Mouse (Mus musculus) olfactory bulb, adult 2 months (tissue): ENCODE measurements at regions not wholly inside any gene's neighbourhood (a gene's known extent, or its start where the extent isn't known, plus 50 kb on each side); places are given as distances from the start of the nearest gene placed in this dataset.
"Not testable (repeated sequence)": the region's sequence is repeated elsewhere in the genome, so short reads cannot be mapped to it uniquely, and the experiment has no call there.

Experiments
- H3K27ac ChIP-seq: fragments of 200-500 bp; 2 replicates; pipeline ENCODE4 v1.5.1; 2012; ENCODE audit warnings: low read depth, low read length; ENCODE audit not compliant: insufficient read depth
- H3K4me1 ChIP-seq: fragments of 200-500 bp; 2 replicates; pipeline ENCODE4 v1.6.1; 2012; ENCODE audit warnings: low read length; ENCODE audit not compliant: control insufficient read depth, insufficient read depth
- H3K4me3 ChIP-seq: fragments of 200-500 bp; 2 replicates; pipeline ENCODE4 v1.5.1; 2012; ENCODE audit warnings: mild to moderate bottlenecking, low read depth, low read length, moderate library complexity; ENCODE audit not compliant: insufficient read depth
- CTCF ChIP-seq: fragments of 200-500 bp; IDR thresholded peaks from 2 replicates; pipeline ENCODE4 v1.5.1; 2012; ENCODE audit warnings: low read depth, mild to moderate bottlenecking, low read length, moderate library complexity; ENCODE audit not compliant: insufficient read depth
- POLR2A ChIP-seq: fragments of 200-500 bp; IDR thresholded peaks from 2 replicates; pipeline ENCODE4 v1.6.1; 2012; ENCODE audit warnings: mild to moderate bottlenecking, low read depth, low read length, moderate library complexity; ENCODE audit not compliant: insufficient read depth
- WGBS: fragments of 180-500 bp; shearing (Covaris S2); methylation state at CpG from one replicate; pipeline ENCODE4 v1.1.7; 2018; 5-methylcytosine and 5-hydroxymethylcytosine counted together

- not testable (repeated sequence) for H3K27ac ChIP-seq, H3K4me3 ChIP-seq, H3K4me1 ChIP-seq
- WGBS: 98% methylated on average over 16 of the region's 16 CpGs
Observed at GRCm38 (mm10) chr8:118209301-118209700, 74.2 kb upstream of the Cdh13 start.

- H3K4me3 ChIP-seq: no peak overlapping the region
- 68% methylated on average over 6 of the region's 6 CpGs for WGBS
- H3K4me1 ChIP-seq: no peaks in the 10 kb centered on the region
- no peak overlapping the region for H3K27ac ChIP-seq
- TF ChIP-seq CTCF: no peak
- no peak for TF ChIP-seq POLR2A
Observed at GRCm38 (mm10) chr8:118190866-118191265, 92.7 kb upstream of the Cdh13 start.

- H3K4me1 ChIP-seq: no peaks in the 10 kb centered on the region
- H3K4me3 ChIP-seq: no peak overlapping the region
- no peak overlapping the region for H3K27ac ChIP-seq
- whole genome bisulfite sequencing: 45% methylated on average over 15 of the region's 15 CpGs
- TF ChIP-seq POLR2A (no peak), CTCF (no peak)
Observed at GRCm38 (mm10) chr8:118189226-118189625, 94.3 kb upstream of the Cdh13 start.

- Histone ChIP-seq H3K4me1 (peaks cover 3% of the 10 kb centered on the region; the same call in 1 of the 2 replicates), H3K27ac (no peak overlapping the region), H3K4me3 (no peak overlapping the region)
- TF ChIP-seq CTCF: no peak
- no peak for TF ChIP-seq POLR2A
- 36% methylated on average over 7 of the region's 7 CpGs for WGBS
Observed at GRCm38 (mm10) chr8:118169001-118169413, 114.5 kb upstream of the Cdh13 start.

GRCm38 (mm10) chr8:118162171-118162570, 121.4 kb upstream of the Cdh13 start:
- H3K4me3 ChIP-seq: no peak overlapping the region
- H3K4me1 ChIP-seq: peaks cover 3% of the 10 kb centered on the region; the same call in 1 of the 2 replicates
- 37% methylated on average over 10 of the region's 10 CpGs for WGBS
- H3K27ac ChIP-seq: no peak overlapping the region
- TF ChIP-seq POLR2A: no peak
- TF ChIP-seq CTCF: no peak

- H3K27ac ChIP-seq: no peak overlapping the region
- 42% methylated on average over 10 of the region's 10 CpGs for WGBS
Observed at GRCm38 (mm10) chr8:118147359-118148205, 136.0 kb upstream of the Cdh13 start.

GRCm38 (mm10) chr8:118144546-118144945, 139.0 kb upstream of the Cdh13 start:
- Histone ChIP-seq H3K27ac (no peak overlapping the region), H3K4me1 (no peaks in the 10 kb centered on the region), H3K4me3 (no peak overlapping the region)
- WGBS: 71% methylated on average over 5 of the region's 5 CpGs
- no peak for TF ChIP-seq CTCF
- TF ChIP-seq POLR2A: no peak

More at GRCm38 (mm10) chr8:118147359-118148205, 136.0 kb upstream of the Cdh13 start:
- no peak overlapping the region for H3K4me3 ChIP-seq
- no peaks in the 10 kb centered on the region for H3K4me1 ChIP-seq
- TF ChIP-seq CTCF (no peak), POLR2A (no peak)

- 29% methylated on average over 8 of the region's 8 CpGs for WGBS
- no peaks in the 10 kb centered on the region for H3K4me1 ChIP-seq
Observed at GRCm38 (mm10) chr8:118142311-118142710, 141.2 kb upstream of the Cdh13 start.

GRCm38 (mm10) chr8:118139928-118140327, 143.6 kb upstream of the Cdh13 start:
- Histone ChIP-seq H3K4me3 (no peak overlapping the region), H3K4me1 (0 out of 2 replicates have a peak, but pooled peaks cover 2% of the 10 kb centered on the region), H3K27ac (no peak overlapping the region)
- 77% methylated on average over 6 of the region's 6 CpGs for WGBS
- TF ChIP-seq CTCF: no peak
- TF ChIP-seq POLR2A: no peak

More at GRCm38 (mm10) chr8:118142311-118142710, 141.2 kb upstream of the Cdh13 start:
- no peak overlapping the region for H3K27ac ChIP-seq
- H3K4me3 ChIP-seq: no peak overlapping the region
- no peak for TF ChIP-seq CTCF
- no peak for TF ChIP-seq POLR2A
